Mouse (Mus musculus): ENCODE data around the gene Alcam.
A peak's percentile ranks its signal among the peaks of the same experiment; 100 is the strongest.

Gene Alcam

GRCm38 (mm10) chr16:52453971-52454514 is at the start of gene Alcam:
TSS of gene Alcam (minus strand) at chr16:52454074.
- DNase-seq (ENCODE audit: extremely low read depth, insufficient read length, low spot score) = no peak

DNA sequence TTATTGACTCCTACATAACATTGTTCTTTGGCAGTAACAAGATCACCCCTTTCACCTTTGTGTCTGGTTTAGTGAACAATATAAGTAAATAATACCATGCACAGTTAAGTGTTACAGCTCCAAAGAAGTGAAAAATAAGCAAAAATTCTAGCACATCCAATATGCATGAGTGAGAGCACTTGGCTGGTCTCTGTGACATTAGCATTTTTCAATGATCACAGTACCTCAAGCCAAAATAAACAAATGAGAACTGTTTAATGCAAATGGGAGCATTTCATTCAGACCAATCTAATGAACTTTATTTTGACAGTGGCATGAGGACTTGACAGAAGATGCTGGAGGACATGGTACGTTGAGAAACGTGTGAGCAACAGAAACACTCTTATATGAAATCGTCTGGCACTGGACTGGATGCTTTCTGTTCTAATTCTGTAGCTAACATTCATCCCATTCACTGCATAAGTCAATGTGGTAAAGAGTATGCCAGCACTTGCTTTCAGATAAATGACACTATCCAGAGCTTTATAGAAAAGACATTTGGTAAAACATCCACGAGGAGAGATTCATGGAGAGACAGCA is 45.0 kb upstream of the Alcam start:
- DNase-seq (ENCODE audit: extremely low read depth, insufficient read length, low spot score) = no peak

- no peak for DNase-seq (ENCODE audit: extremely low read depth, insufficient read length, low spot score)
Measured at GRCm38 (mm10) chr16:52490542-52490941, 36.7 kb upstream of the Alcam start.

DNA sequence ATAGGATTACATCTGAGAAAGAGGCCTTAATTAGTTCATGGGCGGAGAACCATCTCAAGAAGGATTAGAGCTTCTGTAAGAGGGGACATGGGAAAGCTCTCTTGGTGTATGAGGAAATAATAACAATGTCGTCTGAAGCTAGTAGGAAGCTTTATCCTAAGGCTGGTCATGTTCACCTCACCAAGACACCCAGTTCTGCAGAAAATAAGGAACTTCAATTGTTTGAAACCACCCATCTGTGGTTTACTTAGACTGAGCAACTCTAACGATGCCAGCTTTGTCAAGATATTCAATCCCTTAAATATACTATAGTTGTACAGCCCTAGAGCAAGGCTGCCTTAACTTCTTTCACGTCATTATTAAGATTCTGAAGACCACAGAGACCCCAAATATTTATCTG is 20.4 kb upstream of the Alcam start:
- DNase-seq (ENCODE audit: extremely low read depth, insufficient read length, low spot score) = no peak

DNA sequence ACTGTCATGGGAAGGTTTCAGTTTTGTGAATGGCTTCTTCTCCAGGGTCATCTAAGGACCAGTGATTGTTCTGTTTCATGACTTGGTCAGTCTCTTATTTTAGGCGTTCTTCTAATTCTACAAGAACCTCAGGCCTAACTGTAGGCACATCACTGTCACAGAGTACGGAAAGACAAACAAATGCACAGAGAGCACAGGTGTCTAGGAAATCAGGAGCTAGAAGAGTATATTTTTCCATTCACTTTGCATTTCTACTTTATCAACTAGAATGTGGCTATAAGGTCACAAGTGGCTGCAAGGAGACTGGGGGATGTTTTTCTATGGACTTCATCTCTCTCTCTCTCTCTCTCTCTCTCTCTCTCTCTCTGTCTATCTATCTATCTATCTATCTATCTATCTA is 19.2 kb upstream of the Alcam start:
- no peak for DNase-seq (ENCODE audit: extremely low read depth, insufficient read length, low spot score)

DNA sequence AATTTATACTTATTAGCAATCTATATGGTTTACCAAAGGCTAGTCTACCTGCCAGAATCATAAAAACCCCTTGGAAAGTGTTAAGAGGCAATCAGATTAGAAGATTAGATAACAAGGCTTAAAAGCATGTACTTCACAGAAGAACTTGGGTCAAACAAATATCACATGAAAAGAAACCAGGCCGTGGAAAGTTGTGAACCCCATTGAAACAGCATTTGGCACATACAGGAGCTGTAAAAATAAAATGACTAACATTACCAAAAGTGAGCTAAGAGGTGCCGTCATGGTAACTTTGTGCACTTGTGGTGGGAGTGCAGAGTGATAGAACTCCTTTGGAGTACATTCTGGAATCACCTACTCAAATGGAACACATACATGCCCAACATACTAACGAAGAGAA is 18.8 kb upstream of the Alcam start:
- no peak for DNase-seq (ENCODE audit: extremely low read depth, insufficient read length, low spot score)

- DNase-seq (ENCODE audit: extremely low read depth, insufficient read length, low spot score) = no peak
Measured at GRCm38 (mm10) chr16:52472059-52472458, 18.2 kb upstream of the Alcam start.

- no peak for DNase-seq (ENCODE audit: extremely low read depth, insufficient read length, low spot score)
Measured at GRCm38 (mm10) chr16:52470881-52471280, 17.0 kb upstream of the Alcam start.

GRCm38 (mm10) chr16:52470226-52470625 is 16.4 kb upstream of the Alcam start:
- no peak for DNase-seq (ENCODE audit: extremely low read depth, insufficient read length, low spot score)

- no peak for DNase-seq (ENCODE audit: extremely low read depth, insufficient read length, low spot score)
Measured at GRCm38 (mm10) chr16:52468426-52468825, 14.6 kb upstream of the Alcam start.

- no peak for DNase-seq (ENCODE audit: extremely low read depth, insufficient read length, low spot score)
Measured at GRCm38 (mm10) chr16:52466770-52467169, 12.9 kb upstream of the Alcam start.

GRCm38 (mm10) chr16:52464597-52464996 is 10.7 kb upstream of the Alcam start:
- no peak for DNase-seq (ENCODE audit: extremely low read depth, insufficient read length, low spot score)

DNA sequence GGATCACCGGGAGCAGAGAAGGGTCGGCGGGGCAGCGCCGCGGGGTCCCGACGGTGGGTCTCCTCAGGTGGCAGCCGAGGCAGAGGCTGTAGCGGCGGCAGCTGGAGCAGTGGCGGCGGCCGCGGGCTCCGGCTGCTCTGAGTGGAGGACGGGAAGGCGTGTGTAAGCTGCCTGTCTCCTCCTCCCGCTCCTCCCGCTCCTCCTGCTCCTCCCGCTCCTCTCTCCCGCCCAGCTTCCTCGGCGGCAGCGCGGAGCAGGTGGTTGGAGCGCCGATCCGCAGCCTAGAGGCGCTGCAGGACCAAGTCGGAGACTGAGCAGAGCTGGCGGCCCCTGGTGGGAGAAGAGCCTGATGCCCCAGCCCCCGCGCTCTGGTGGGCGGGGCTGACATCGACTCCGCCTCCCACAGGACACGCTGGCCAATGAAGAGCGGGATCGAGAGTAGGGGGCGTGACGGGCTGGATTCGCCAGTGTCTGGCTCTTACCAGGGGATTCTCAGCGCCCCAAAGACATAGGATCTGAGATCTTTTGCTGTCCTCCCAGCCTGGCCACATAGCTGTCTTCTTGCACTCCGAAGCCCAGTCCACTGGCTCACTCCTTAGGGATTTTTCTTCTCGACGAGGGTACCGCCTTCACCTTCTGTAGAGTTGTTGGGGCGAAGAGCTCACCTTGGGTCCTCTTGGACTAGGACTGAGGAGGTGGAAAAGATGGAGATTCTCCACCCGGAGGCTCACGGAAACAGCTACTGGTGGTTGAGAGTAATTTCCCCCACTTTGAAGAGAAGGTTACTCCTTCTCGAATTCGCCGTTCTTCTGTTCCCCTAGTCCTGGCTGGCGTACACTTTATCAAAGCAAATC is 785 bp downstream of the Alcam start:
- peak; percentile 88 for DNase-seq (ENCODE audit: extremely low read depth, insufficient read length, low spot score)

- peak; percentile 42 for DNase-seq (ENCODE audit: extremely low read depth, insufficient read length, low spot score)
Measured at GRCm38 (mm10) chr16:52452477-52452831, 1.4 kb downstream of the Alcam start.

- DNase-seq (ENCODE audit: extremely low read depth, insufficient read length, low spot score) = no peak
Measured at GRCm38 (mm10) chr16:52451786-52452476, 1.9 kb downstream of the Alcam start.

DNA sequence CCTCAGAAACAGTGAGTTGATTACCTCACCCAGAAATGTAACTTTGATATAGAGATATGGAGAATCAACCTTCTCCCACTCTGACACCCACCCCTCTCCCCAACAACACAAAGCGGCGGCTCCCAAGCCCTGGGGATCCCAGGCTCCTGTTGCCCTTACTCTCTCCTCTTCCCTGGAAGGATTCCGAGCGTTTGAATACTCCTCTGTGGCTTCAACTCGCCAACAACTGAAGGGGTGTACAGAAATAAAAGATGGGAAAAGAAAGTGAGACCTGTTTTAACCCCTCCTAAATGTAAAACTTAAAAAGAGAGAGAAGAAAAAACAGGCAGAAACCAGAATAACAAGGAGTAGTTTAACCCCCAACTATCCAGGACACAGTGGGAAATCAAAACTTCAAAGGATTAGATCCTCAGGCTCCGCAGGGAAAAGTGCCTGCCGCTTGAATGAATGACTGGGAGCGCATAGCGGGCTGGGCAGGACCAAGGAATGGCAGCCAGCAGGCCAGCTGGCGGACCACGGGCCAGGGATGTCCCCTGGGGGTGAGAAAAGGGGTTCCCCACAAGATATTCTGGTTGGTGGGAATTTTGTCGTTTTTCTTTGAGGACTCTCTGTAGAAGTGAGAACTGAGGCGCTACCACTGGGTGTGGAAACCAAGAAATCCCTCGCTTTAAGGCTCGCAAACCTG is 2.6 kb downstream of the Alcam start:
- DNase-seq (ENCODE audit: extremely low read depth, insufficient read length, low spot score) = peak; percentile 40

GRCm38 (mm10) chr16:52450245-52451100 is 3.4 kb downstream of the Alcam start:
- peak; percentile 55 for DNase-seq (ENCODE audit: extremely low read depth, insufficient read length, low spot score)

- DNase-seq (ENCODE audit: extremely low read depth, insufficient read length, low spot score) = no peak
Measured at GRCm38 (mm10) chr16:52449889-52450244, 4.0 kb downstream of the Alcam start.

GRCm38 (mm10) chr16:52445984-52446383 is 7.9 kb downstream of the Alcam start:
- no peak for DNase-seq (ENCODE audit: extremely low read depth, insufficient read length, low spot score)
